Mouse (Mus musculus): ENCODE measurements around the gene Klhdc8a. TPM values are rescaled to one million over a fixed set of nuclear protein-coding genes. Genes with fewer than 3 reads are reported as not detected.
A peak's percentile ranks its signal among the peaks of the same experiment; 100 is the strongest.
"Not testable (repeated sequence)": the region's sequence is repeated elsewhere in the genome, so short reads cannot be mapped to it uniquely, and the experiment has no call there.

Gene Klhdc8a
- under 1 TPM; 0.27 to 0.36 TPM for total RNA-seq (2021)
- long read RNA-seq, experiment 1, partial matches to known transcripts = 1 of 1 reads
- long read RNA-seq, experiment 1, other reads (novel, unspliced or antisense) = 0 of 1 reads
- long read RNA-seq, experiment 2, full-length matches to known transcripts = 1 of 1 reads
- long read RNA-seq, experiment 2, partial matches to known transcripts = 0 of 1 reads
- long read RNA-seq, experiment 2, other reads (novel, unspliced or antisense) = 0 of 1 reads

DNA sequence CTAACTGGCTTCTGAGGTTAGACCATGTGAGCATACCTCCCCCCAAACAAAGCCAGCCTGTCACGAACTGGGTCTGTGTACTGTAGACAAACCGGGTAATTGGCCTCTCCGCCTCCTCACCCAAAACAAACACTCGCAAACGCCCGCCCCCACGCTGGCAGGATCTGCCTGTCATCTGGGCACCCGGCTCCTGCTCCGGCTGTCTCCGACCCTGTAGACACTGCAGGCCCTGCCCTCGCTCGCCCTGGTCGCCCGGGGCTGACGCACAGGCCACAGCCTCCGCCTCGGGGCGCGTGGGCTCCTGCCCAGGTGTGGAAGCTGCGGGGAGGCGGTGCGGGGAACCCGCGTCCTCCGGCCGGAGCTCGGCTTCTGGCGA is at the start of gene Klhdc8a:
Klhdc8a (plus strand) TSS at position 202 of the 376 bp plus-strand sequence.
- no peak for DNase-seq (ENCODE audit: low spot score)

DNA sequence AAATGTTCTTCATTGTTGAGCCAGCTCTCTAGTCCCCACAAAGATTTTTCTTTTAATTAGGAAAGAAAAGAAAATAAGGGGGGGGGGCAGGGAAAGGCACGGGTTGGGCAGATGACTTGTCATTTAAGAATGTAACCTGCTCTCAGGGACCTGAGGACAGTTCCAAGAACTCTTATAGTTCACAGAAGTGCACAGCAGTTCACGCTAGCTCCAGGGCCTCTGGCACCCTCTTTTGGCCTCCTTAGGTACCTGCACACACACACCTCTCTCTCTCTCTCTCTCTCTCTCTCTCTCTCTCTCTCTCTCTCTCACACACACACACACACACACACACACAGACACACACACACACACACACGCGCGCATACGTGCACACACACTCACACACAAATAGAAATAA is 44.0 kb upstream of the Klhdc8a start:
- DNase-seq (ENCODE audit: low spot score) = no peak

DNA sequence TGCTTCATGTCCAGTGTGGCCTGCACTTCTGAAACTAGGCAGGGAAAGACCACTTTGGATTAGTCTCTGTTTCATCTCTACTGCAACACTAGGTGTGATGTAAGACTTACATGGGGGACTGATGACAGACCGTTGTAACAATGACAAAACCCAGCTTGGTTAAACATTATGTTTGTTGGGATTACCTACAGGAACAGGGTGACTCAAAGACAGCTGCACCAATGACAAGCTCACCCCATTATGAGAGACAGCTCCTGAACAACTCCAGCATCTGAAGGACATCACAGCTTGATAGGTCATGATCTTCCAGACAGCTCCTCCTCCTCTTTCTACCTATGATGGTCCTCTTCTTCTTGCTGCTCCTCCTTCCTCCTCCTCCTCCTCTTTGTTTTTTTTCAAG is 38.1 kb upstream of the Klhdc8a start:
- no peak for DNase-seq (ENCODE audit: low spot score)

DNA sequence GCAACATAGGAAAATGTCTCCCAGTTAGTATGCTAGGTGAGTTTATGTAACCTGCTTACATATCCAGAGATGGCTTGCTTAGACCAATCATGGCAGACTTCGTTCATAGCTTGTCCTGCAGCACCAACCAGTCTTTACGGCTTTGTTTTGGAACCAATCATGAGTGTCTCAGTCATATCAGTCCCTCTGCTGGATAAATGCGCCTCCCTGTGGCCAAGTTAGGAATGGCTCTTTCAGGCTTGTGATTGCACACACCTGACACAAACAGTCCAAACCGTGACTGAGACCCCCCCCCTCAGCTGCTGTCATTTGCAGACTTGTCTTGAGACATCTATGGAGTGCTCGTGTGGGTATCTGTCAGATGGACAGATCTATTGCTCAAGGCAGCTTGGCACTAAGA is 37.4 kb upstream of the Klhdc8a start:
- DNase-seq (ENCODE audit: low spot score) = no peak

DNA sequence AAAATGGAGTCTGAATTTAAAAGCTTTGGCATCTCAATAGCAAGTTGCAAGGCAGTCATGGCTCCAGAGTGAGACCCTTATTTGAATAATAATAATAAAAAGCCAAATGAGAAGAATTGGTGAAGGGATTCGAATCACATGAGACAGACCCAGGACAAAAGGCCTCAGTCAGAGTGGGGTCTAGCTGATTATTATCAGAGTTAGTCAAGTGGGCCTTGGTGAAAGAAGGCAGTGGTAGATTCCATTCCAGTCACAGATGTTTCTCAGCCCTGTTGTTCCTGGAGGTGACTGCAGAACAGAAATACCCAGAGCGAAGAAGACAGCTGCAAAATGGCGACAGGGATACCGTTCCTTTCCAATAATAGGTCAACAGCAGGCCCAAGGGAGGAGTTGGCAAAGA is 34.8 kb upstream of the Klhdc8a start:
- DNase-seq (ENCODE audit: low spot score) = no peak

GRCm38 (mm10) chr1:132264577-132264976 is 33.8 kb upstream of the Klhdc8a start:
- DNase-seq (ENCODE audit: low spot score) = no peak

GRCm38 (mm10) chr1:132265211-132265859 is 33.1 kb upstream of the Klhdc8a start:
- no peak for DNase-seq (ENCODE audit: low spot score)

DNA sequence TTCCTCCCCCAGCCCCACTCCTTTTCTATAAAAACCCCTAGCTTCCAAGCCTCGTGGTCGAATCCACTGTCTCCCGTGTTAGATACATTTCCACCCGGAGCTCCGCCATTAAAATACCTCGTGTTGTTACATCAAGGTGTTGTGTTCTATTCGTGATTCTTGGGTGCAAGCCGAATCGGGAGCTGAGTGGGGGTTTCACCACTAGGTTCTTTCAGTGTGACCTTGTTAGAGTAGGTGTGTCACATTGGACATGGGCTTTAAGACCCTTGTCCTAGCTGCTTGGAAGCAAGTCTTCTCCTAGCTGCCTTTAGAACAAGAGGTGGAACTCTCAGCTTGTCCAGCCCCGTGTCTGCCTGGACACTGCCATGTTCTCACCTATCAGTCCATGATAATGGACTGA is 32.5 kb upstream of the Klhdc8a start:
- DNase-seq (ENCODE audit: low spot score) = no peak

DNA sequence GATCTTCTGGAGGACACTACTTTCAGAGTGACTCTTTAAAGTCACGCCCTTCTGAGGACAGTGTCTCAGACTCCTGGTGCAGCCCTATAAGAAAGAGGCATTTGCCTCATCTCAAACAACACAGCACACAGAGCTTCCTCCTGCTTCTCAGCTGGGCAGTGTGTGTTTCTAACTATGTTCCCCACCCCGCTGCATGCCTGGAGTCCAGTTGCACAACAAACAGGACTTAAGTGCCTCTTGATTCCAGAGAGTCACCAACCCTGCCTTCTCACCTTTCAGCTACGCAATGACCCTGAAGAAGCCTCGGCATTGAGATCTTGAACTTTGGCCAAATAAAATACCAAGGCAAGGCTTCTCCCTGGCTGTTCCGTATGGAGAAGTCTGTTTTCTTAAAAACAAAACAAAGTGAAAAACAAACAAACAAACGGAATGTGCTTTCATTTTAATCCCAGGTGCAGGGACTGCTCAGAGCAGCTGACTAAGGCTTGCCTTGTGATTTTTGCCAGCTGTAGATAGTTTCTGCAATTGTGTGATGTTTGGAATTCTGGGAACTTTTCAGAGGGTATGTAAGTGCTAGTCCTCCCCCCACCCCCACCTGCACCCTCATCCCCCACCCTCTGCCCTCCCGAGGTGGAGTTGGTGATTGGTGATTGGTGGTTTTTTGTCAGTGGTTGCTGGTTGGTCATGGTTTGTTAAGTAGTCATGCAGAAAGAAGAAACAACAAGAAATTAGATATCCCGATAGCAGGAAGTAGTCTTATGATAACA is 31.5 kb upstream of the Klhdc8a start:
- DNase-seq (ENCODE audit: low spot score) = peak; percentile 61

DNA sequence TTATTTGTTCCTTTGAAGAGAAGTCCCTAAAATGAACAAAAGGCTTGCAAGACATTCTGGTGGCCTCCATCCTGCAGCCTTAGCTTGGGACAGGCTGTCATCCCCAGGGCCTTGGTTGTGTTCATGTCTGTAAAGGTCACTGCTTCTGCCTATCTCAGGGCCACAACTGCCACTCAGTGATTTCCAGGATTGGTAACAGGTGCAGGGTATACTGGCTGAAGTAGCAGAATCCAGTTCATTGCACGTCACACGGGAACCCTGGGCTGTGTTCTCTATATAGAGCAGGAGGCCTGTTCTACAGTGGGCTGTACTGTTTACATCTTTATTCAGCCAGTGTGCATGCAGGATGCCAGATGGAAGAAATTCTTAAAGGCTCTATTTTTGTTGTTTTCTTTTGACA is 30.5 kb upstream of the Klhdc8a start:
- peak; percentile 60 for DNase-seq (ENCODE audit: low spot score)

DNA sequence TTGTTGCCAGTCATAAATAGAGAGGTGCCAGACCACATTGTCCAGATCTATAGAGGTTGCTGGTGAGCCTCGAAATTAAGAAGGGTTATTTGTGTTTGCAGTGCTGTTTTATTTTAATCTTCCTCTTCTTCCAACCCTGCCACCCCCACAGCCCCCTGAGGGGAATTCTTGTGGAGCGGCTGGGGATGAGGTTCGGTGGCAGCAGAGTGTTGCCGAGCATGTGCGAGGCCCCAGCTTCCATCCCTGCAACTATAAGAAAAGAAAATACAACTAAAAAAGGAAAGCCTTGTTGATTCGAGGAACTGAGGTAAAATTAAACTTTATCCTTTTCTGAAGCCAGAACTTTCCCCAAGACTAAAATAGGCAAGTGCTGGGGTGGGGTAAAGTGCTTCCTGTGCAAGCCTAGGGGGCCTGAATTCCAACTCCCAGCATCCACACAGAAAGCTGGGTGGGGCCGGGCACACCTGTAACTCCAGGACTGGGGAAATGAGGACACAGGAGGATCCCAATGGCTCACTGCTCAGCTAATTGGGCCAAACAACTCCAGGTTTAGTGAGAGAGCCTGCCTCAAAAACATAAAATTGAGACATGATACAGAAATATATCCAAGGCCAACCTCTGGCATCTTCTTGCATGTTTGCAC is 29.9 kb upstream of the Klhdc8a start:
- no peak for DNase-seq (ENCODE audit: low spot score)

DNA sequence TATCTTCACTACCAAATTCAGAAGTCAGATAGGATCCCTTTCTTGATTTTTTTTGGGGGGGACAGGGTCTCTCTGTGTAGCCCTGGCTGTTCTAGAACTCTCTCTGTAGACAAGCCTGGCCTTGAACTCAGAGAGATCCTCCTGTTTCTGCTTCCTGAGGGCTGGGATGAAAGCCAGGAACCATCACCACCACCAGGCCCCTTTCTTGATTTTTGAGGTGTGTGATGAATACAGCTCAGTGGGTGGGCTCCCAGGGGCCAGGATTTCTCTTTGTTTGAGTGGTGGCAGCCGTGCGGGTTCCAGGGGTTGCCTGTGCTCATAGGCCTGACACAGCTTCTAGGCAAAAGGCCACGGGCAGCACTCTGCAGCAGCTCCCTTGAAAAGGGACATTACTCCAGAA is 27.2 kb upstream of the Klhdc8a start:
- DNase-seq (ENCODE audit: low spot score) = no peak

DNA sequence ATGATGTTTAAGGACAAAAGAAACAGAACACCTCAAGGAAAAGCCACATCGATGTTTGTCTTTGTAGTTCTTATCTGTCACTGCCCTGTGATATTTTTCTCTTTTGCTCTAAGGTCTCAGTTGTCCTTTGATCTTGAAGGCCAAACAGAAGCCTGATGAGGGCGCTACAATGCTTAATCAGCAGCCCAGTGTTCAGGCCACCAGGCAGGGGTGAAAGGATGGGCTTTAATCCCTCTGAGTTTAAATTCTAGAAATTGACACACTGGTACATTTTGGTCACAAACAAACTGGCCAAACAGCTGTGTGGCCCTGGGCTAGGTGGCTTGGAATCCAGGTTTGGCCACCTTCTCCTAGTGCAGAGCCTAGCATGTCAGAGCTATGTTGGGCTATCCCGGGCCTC is 21.7 kb upstream of the Klhdc8a start:
- no peak for DNase-seq (ENCODE audit: low spot score)

DNA sequence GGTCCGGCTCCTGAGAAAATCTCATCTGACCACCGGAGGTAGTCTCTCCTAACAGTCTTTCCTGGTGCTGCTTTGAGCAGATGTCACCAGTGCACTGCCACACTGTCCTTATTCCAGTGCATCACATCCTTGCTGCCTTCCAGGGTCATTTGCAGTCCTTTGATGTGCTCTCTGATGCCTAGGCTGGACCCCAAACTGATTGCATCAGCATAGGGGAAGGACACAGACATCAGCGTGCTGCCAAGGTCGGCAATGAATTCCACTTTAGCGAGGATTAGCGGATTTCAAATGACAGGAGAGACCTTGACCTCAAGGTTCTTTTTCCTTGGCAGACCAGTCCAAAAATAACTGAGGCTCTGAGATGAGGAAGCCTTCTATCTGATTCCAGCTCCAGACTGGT is 21.3 kb upstream of the Klhdc8a start:
- DNase-seq (ENCODE audit: low spot score) = no peak

DNA sequence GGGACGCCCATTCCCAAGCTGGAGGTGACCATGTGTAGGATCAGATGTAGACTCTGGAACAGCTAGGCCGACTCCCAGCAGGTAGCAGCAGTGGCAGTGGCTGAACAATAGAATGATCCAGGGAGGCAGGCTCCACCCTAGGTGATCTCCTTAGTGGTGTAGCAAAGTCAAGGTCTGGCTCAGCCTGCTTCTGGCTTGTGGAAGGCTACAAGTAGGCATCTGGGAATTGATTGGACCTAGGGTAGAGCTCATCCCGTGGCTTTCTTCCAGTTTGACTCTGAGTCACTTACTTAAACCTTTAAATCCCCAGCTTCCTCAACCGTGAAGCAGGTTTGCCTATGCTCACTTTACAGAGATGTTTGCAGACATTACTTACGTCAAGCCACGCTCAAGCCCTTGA is 17.8 kb upstream of the Klhdc8a start:
- DNase-seq (ENCODE audit: low spot score) = not testable (repeated sequence)

- DNase-seq (ENCODE audit: low spot score) = no peak
Measured at GRCm38 (mm10) chr1:132281523-132282176, 16.8 kb upstream of the Klhdc8a start.

DNA sequence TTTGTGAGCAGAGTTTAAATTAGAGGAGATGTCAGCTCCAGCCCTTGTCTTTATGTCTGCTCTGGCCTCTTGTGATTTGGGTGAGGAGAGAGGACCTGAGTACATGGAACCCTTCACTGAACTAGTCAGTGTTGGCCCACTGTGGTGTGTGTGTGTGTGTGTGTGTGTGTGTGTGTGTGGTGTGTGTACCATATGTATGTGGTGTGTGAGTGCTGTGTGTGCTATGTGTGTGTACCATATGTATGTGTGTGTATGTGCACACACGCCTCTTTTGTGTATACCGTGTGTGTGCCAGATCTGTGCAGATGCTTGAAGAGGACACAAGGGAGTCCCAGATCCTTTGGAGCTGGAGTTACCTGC is 16.3 kb upstream of the Klhdc8a start:
- no peak for DNase-seq (ENCODE audit: low spot score)

- no peak for DNase-seq (ENCODE audit: low spot score)
Measured at GRCm38 (mm10) chr1:132283018-132283417, 15.4 kb upstream of the Klhdc8a start.

DNA sequence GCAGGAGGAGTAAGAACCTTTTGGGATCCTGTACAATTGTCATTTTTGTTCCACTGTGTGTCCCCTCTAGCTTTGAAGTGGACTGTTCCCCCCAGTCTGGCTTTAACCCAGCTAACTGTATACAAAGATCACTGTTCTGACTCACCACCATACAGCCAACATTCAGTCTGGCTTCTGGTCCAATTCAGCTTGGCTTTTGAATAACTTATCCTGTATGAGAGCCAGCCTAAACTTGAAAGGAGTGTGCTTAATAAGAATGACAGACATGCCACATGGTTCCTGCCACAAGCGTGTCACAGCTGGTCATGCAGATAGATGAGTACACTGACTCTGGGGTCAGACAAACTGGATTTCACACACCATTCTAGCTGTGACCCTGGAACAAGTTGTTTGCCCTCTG is 11.7 kb upstream of the Klhdc8a start:
- no peak for DNase-seq (ENCODE audit: low spot score)

GRCm38 (mm10) chr1:132287445-132287844 is 11.0 kb upstream of the Klhdc8a start:
- no peak for DNase-seq (ENCODE audit: low spot score)

- DNase-seq (ENCODE audit: low spot score) = no peak
Measured at GRCm38 (mm10) chr1:132287991-132288451, 10.4 kb upstream of the Klhdc8a start.

DNA sequence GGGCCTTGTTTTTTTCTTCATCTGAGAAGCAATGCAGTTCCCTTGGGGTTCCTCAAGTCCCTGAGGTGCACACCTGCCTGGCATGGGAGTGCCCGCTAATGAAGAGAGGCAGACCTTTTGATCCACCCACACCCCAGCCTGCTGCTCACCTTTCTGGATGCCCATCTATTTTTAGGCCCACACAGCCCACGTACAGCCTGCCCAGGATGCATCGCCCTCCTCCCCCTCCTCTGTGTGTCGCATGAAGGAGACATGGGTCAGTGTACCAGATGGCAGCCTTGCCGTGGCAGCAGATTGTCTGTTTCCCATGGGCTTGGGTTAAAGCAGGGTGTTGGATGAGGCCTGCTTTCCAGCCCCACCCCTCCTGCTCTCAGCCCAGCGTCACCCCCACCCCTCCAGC is 8.5 kb upstream of the Klhdc8a start:
- DNase-seq (ENCODE audit: low spot score) = no peak

All from gastrocnemius, adult 18-20 months (tissue).